Mouse (Mus musculus) liver, embryonic 14.5 days (tissue): ENCODE results near the gene Dcun1d4.

Experiments used
- CTCF ChIP-seq: IDR thresholded peaks from 2 replicates; pipeline ENCODE4 v1.5.1; 2016; ENCODE audit warnings: antibody characterized with exemption, low read depth, control low read depth
- EP300 ChIP-seq: IDR thresholded peaks from 2 replicates; pipeline ENCODE4 v1.6.1; 2016; ENCODE audit warnings: antibody characterized with exemption, low read depth

DNA sequence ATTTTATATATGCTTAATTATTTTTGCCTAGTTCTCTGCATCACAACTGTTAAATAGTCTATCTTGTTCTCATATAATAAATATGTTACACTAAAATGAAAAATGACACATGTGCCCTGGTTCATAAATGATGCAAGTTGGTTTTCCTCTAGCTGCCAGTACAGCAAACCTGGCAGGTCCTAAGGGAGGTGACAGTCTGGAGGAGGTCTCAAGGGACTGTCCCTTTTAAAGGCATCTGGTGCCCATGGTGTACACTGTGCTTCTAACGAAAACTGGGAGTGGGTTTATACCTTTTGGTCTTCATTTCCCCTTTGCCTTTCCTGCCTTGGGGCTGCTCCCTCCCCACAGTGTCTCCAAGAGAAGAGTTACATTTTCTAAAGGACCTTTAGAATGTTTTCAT, 51.4 kb downstream of the Dcun1d4 start:
- TF ChIP-seq EP300 (no peak), CTCF (no peak)
